Mouse (Mus musculus): ENCODE data around the gene Rb1. TPM values are rescaled to one million over a fixed set of nuclear protein-coding genes. Genes with fewer than 3 reads are reported as not detected.

Rb1 gene
- polyA plus RNA-seq, 1 experiment from 2014 or later, result 37.8 TPM

- ATAC-seq (ENCODE audit: low FRiP score), result no peak
- no peaks in the 10 kb centered on the region for H3K27me3 ChIP-seq (ENCODE audit: control insufficient read depth, insufficient read depth, low read length)
- H3K4me1 ChIP-seq (replicated peaks; ENCODE audit: control insufficient read depth, insufficient read depth, low read length), result no peaks in the 10 kb centered on the region
- H3K36me3 ChIP-seq (ENCODE audit: control insufficient read depth, insufficient read depth, low read length), result no peaks in the 10 kb centered on the region
- H3K9me3 ChIP-seq (ENCODE audit: control insufficient read depth, low read length), result no peaks in the 10 kb centered on the region
- H3K9ac ChIP-seq (ENCODE audit: low read depth, low read length), result no peak overlapping the region
- 93% methylated on average over 3 of the region's 3 CpGs for WGBS
- H3K27ac ChIP-seq (ENCODE audit: low read depth, low read length), result no peak overlapping the region
- no peak overlapping the region for H3K4me3 ChIP-seq (ENCODE audit: low read depth, low read length)
- no peak for DNase-seq (ENCODE audit: low spot score)
- H3K4me2 ChIP-seq (replicated peaks; ENCODE audit: low read depth, low read length), result no peak overlapping the region
These were observed 99.3 kb downstream of the Rb1 start for GRCm38 (mm10) chr14:73226346-73226745.

GRCm38 (mm10) chr14:73222316-73222970, 103.2 kb downstream of the Rb1 start:
- H3K9ac ChIP-seq (ENCODE audit: low read depth, low read length), result no peak overlapping the region

GRCm38 (mm10) chr14:73217062-73217461, 108.6 kb downstream of the Rb1 start:
- no peak overlapping the region for H3K4me3 ChIP-seq (ENCODE audit: low read depth, low read length)
- H3K9ac ChIP-seq (ENCODE audit: low read depth, low read length), result no peak overlapping the region
- no peaks in the 10 kb centered on the region for H3K9me3 ChIP-seq (ENCODE audit: control insufficient read depth, low read length)
- H3K4me1 ChIP-seq (replicated peaks; ENCODE audit: control insufficient read depth, insufficient read depth, low read length), result no peaks in the 10 kb centered on the region
- H3K27me3 ChIP-seq (ENCODE audit: control insufficient read depth, insufficient read depth, low read length), result no peaks in the 10 kb centered on the region
- WGBS, result 84% methylated on average over 1 of the region's 1 CpGs
- DNase-seq (ENCODE audit: low spot score) (no peak), ATAC-seq (ENCODE audit: low FRiP score) (no peak)
- no peak overlapping the region for H3K27ac ChIP-seq (ENCODE audit: low read depth, low read length)
- no peaks in the 10 kb centered on the region for H3K36me3 ChIP-seq (ENCODE audit: control insufficient read depth, insufficient read depth, low read length)
- no peak overlapping the region for H3K4me2 ChIP-seq (replicated peaks; ENCODE audit: low read depth, low read length)

More at GRCm38 (mm10) chr14:73222316-73222970, 103.2 kb downstream of the Rb1 start:
- Histone ChIP-seq H3K4me2 (replicated peaks; ENCODE audit: low read depth, low read length) (no peak overlapping the region), H3K4me1 (replicated peaks; ENCODE audit: control insufficient read depth, insufficient read depth, low read length) (no peaks in the 10 kb centered on the region), H3K4me3 (ENCODE audit: low read depth, low read length) (no peak overlapping the region), H3K27me3 (ENCODE audit: control insufficient read depth, insufficient read depth, low read length) (no peaks in the 10 kb centered on the region), H3K27ac (ENCODE audit: low read depth, low read length) (no peak overlapping the region), H3K9me3 (ENCODE audit: control insufficient read depth, low read length) (no peaks in the 10 kb centered on the region), H3K36me3 (ENCODE audit: control insufficient read depth, insufficient read depth, low read length) (no peaks in the 10 kb centered on the region)
- 92% methylated on average over 9 of the region's 9 CpGs for WGBS
- no peak for DNase-seq (ENCODE audit: low spot score)
- no peak for ATAC-seq (ENCODE audit: low FRiP score)

- H3K9me3 ChIP-seq (ENCODE audit: control insufficient read depth, low read length), result no peaks in the 10 kb centered on the region
- no peaks in the 10 kb centered on the region for H3K27me3 ChIP-seq (ENCODE audit: control insufficient read depth, insufficient read depth, low read length)
- no peaks in the 10 kb centered on the region for H3K36me3 ChIP-seq (ENCODE audit: control insufficient read depth, insufficient read depth, low read length)
- 95% methylated on average over 5 of the region's 5 CpGs for WGBS
- H3K27ac ChIP-seq (ENCODE audit: low read depth, low read length), result no peak overlapping the region
- H3K4me3 ChIP-seq (ENCODE audit: low read depth, low read length), result no peak overlapping the region
- DNase-seq (ENCODE audit: low spot score) (no peak), ATAC-seq (ENCODE audit: low FRiP score) (no peak)
- H3K4me1 ChIP-seq (replicated peaks; ENCODE audit: control insufficient read depth, insufficient read depth, low read length), result no peaks in the 10 kb centered on the region
- H3K4me2 ChIP-seq (replicated peaks; ENCODE audit: low read depth, low read length), result no peak overlapping the region
- no peak overlapping the region for H3K9ac ChIP-seq (ENCODE audit: low read depth, low read length)
These were observed 114.1 kb downstream of the Rb1 start for GRCm38 (mm10) chr14:73211477-73211876.

GRCm38 (mm10) chr14:73210196-73210595, 115.4 kb downstream of the Rb1 start:
- ATAC-seq (ENCODE audit: low FRiP score), result no peak
- Histone ChIP-seq H3K9ac (ENCODE audit: low read depth, low read length) (no peak overlapping the region), H3K36me3 (ENCODE audit: control insufficient read depth, insufficient read depth, low read length) (no peaks in the 10 kb centered on the region), H3K27ac (ENCODE audit: low read depth, low read length) (no peak overlapping the region), H3K9me3 (ENCODE audit: control insufficient read depth, low read length) (no peaks in the 10 kb centered on the region), H3K27me3 (ENCODE audit: control insufficient read depth, insufficient read depth, low read length) (no peaks in the 10 kb centered on the region), H3K4me3 (ENCODE audit: low read depth, low read length) (no peak overlapping the region), H3K4me2 (replicated peaks; ENCODE audit: low read depth, low read length) (no peak overlapping the region), H3K4me1 (replicated peaks; ENCODE audit: control insufficient read depth, insufficient read depth, low read length) (no peaks in the 10 kb centered on the region)
- WGBS, result 94% methylated on average over 8 of the region's 8 CpGs
- no peak for DNase-seq (ENCODE audit: low spot score)

GRCm38 (mm10) chr14:73209262-73209661, 116.4 kb downstream of the Rb1 start:
- ATAC-seq (ENCODE audit: low FRiP score) (no peak), DNase-seq (ENCODE audit: low spot score) (no peak)
- H3K9ac ChIP-seq (ENCODE audit: low read depth, low read length), result no peak overlapping the region
- H3K9me3 ChIP-seq (ENCODE audit: control insufficient read depth, low read length), result no peaks in the 10 kb centered on the region
- H3K4me2 ChIP-seq (replicated peaks; ENCODE audit: low read depth, low read length), result no peak overlapping the region
- H3K27me3 ChIP-seq (ENCODE audit: control insufficient read depth, insufficient read depth, low read length), result no peaks in the 10 kb centered on the region
- no peak overlapping the region for H3K27ac ChIP-seq (ENCODE audit: low read depth, low read length)
- H3K36me3 ChIP-seq (ENCODE audit: control insufficient read depth, insufficient read depth, low read length), result no peaks in the 10 kb centered on the region
- no peaks in the 10 kb centered on the region for H3K4me1 ChIP-seq (replicated peaks; ENCODE audit: control insufficient read depth, insufficient read depth, low read length)
- no peak overlapping the region for H3K4me3 ChIP-seq (ENCODE audit: low read depth, low read length)

- 84% methylated on average over 3 of the region's 3 CpGs for WGBS
- no peaks in the 10 kb centered on the region for H3K9me3 ChIP-seq (ENCODE audit: control insufficient read depth, low read length)
- no peak for ATAC-seq (ENCODE audit: low FRiP score)
These were observed 121.6 kb downstream of the Rb1 start for GRCm38 (mm10) chr14:73204016-73204415.

GRCm38 (mm10) chr14:73201447-73201846, 124.2 kb downstream of the Rb1 start:
- Histone ChIP-seq H3K4me1 (replicated peaks; ENCODE audit: control insufficient read depth, insufficient read depth, low read length) (no peaks in the 10 kb centered on the region), H3K9ac (ENCODE audit: low read depth, low read length) (no peak overlapping the region), H3K36me3 (ENCODE audit: control insufficient read depth, insufficient read depth, low read length) (0 out of 2 replicates have a peak, but pooled peaks cover 3% of the 10 kb centered on the region), H3K4me3 (ENCODE audit: low read depth, low read length) (no peak overlapping the region), H3K9me3 (ENCODE audit: control insufficient read depth, low read length) (no peaks in the 10 kb centered on the region), H3K27ac (ENCODE audit: low read depth, low read length) (no peak overlapping the region), H3K27me3 (ENCODE audit: control insufficient read depth, insufficient read depth, low read length) (no peaks in the 10 kb centered on the region), H3K4me2 (replicated peaks; ENCODE audit: low read depth, low read length) (no peak overlapping the region)
- 69% methylated on average over 3 of the region's 3 CpGs for WGBS
- DNase-seq (ENCODE audit: low spot score), result no peak
- no peak for ATAC-seq (ENCODE audit: low FRiP score)

More at GRCm38 (mm10) chr14:73204016-73204415, 121.6 kb downstream of the Rb1 start:
- no peak overlapping the region for H3K4me3 ChIP-seq (ENCODE audit: low read depth, low read length)
- no peak overlapping the region for H3K9ac ChIP-seq (ENCODE audit: low read depth, low read length)
- no peak overlapping the region for H3K4me2 ChIP-seq (replicated peaks; ENCODE audit: low read depth, low read length)
- DNase-seq (ENCODE audit: low spot score), result no peak
- no peaks in the 10 kb centered on the region for H3K27me3 ChIP-seq (ENCODE audit: control insufficient read depth, insufficient read depth, low read length)
- H3K4me1 ChIP-seq (replicated peaks; ENCODE audit: control insufficient read depth, insufficient read depth, low read length), result no peaks in the 10 kb centered on the region
- H3K27ac ChIP-seq (ENCODE audit: low read depth, low read length), result no peak overlapping the region
- H3K36me3 ChIP-seq (ENCODE audit: control insufficient read depth, insufficient read depth, low read length), result no peaks in the 10 kb centered on the region

GRCm38 (mm10) chr14:73199058-73199457, 126.6 kb downstream of the Rb1 start:
- H3K27ac ChIP-seq (ENCODE audit: low read depth, low read length), result no peak overlapping the region
- 69% methylated on average over 5 of the region's 5 CpGs for WGBS
- DNase-seq (ENCODE audit: low spot score) (no peak), ATAC-seq (ENCODE audit: low FRiP score) (no peak)
- H3K9me3 ChIP-seq (ENCODE audit: control insufficient read depth, low read length), result no peaks in the 10 kb centered on the region
- H3K9ac ChIP-seq (ENCODE audit: low read depth, low read length), result no peak overlapping the region
- no peaks in the 10 kb centered on the region for H3K4me1 ChIP-seq (replicated peaks; ENCODE audit: control insufficient read depth, insufficient read depth, low read length)
- no peaks in the 10 kb centered on the region for H3K27me3 ChIP-seq (ENCODE audit: control insufficient read depth, insufficient read depth, low read length)
- no peak overlapping the region for H3K4me3 ChIP-seq (ENCODE audit: low read depth, low read length)
- H3K4me2 ChIP-seq (replicated peaks; ENCODE audit: low read depth, low read length), result no peak overlapping the region
- H3K36me3 ChIP-seq (ENCODE audit: control insufficient read depth, insufficient read depth, low read length), result 0 out of 2 replicates have a peak, but pooled peaks cover 3% of the 10 kb centered on the region
